Mouse (Mus musculus) lung, adult 18-20 months (tissue): ENCODE results near the gene Pip4p1.
A peak's percentile ranks its signal among the peaks of the same experiment; 100 is the strongest.
"Not testable (repeated sequence)": the region's sequence is repeated elsewhere in the genome, so short reads cannot be mapped to it uniquely, and the experiment has no call there.

ENCODE experiments used
- DNase-seq, 2 experiments: peaks; one replicate each; pipeline ENCODE4 v3.0.0; 2022; ENCODE audit warnings: mixed read lengths in 2 of 2

Gene Pip4p1

GRCm38 (mm10) chr14:50930754-50931492, at the start of gene Pip4p1, which contains the start of gene Pnp:
Pip4p1 (minus strand) TSS chr14:50930856.
Pnp (plus strand) TSS chr14:50931082.
- DNase-seq = peak; percentile 100

GRCm38 (mm10) chr14:50979631-50980030, 49.0 kb upstream of the Pip4p1 start:
- no peak for DNase-seq

- DNase-seq = not testable (repeated sequence)
Observed at GRCm38 (mm10) chr14:50978451-50978850, 47.8 kb upstream of the Pip4p1 start.

- peak in 1 of 2 experiments; percentile 11 for DNase-seq
Observed at GRCm38 (mm10) chr14:50976674-50977073, 46.0 kb upstream of the Pip4p1 start.

GRCm38 (mm10) chr14:50975001-50975400, 44.3 kb upstream of the Pip4p1 start:
- DNase-seq = no peak

- no peak for DNase-seq
Observed at GRCm38 (mm10) chr14:50973700-50974099, 43.0 kb upstream of the Pip4p1 start.

- not testable (repeated sequence) for DNase-seq
Observed at GRCm38 (mm10) chr14:50973054-50973453, 42.4 kb upstream of the Pip4p1 start.

- DNase-seq = no peak
Observed at GRCm38 (mm10) chr14:50970822-50971221, 40.2 kb upstream of the Pip4p1 start.

- DNase-seq = peak in 1 of 2 experiments; percentile 17
Observed at GRCm38 (mm10) chr14:50969558-50970544, 39.2 kb upstream of the Pip4p1 start.

GRCm38 (mm10) chr14:50969041-50969440, 38.4 kb upstream of the Pip4p1 start:
- no peak for DNase-seq

- DNase-seq = no peak
Observed at GRCm38 (mm10) chr14:50968216-50968980, 37.7 kb upstream of the Pip4p1 start.

GRCm38 (mm10) chr14:50958289-50958995, 27.8 kb upstream of the Pip4p1 start:
- not testable (repeated sequence) for DNase-seq

GRCm38 (mm10) chr14:50957146-50957545, 26.5 kb upstream of the Pip4p1 start:
- DNase-seq = not testable (repeated sequence)

GRCm38 (mm10) chr14:50956724-50957123, 26.1 kb upstream of the Pip4p1 start:
- DNase-seq = not testable (repeated sequence)

GRCm38 (mm10) chr14:50955942-50956508, 25.4 kb upstream of the Pip4p1 start, which contains the start of gene Pnp2:
Pnp2 (plus strand) TSS chr14:50955992.
- DNase-seq = peak; percentile 61 to 70

- peak in 1 of 2 experiments; percentile 20 for DNase-seq
Observed at GRCm38 (mm10) chr14:50955487-50955886, 24.8 kb upstream of the Pip4p1 start.

GRCm38 (mm10) chr14:50945526-50945925, 14.9 kb upstream of the Pip4p1 start:
- not testable (repeated sequence) for DNase-seq

GRCm38 (mm10) chr14:50945081-50945480, 14.4 kb upstream of the Pip4p1 start:
- DNase-seq = not testable (repeated sequence)

- not testable (repeated sequence) for DNase-seq
Observed at GRCm38 (mm10) chr14:50944668-50945033, 14.0 kb upstream of the Pip4p1 start.

- peak; percentile 98 for DNase-seq
Observed at GRCm38 (mm10) chr14:50943932-50944667, 13.4 kb upstream of the Pip4p1 start, which contains the start of gene Gm49342. Gm49342 (plus strand) TSS chr14:50944517.

- no peak for DNase-seq
Observed at GRCm38 (mm10) chr14:50938940-50939339, 8.3 kb upstream of the Pip4p1 start.
